Mouse (Mus musculus): ENCODE data around the gene Dscam.

The Dscam gene

GRCm38 (mm10) chr16:96761225-96761624 lies 409.3 kb downstream of the Dscam start:
- no peak for DNase-seq (ENCODE audit: low spot score)

- DNase-seq (ENCODE audit: low spot score) = no peak
These were observed 411.4 kb downstream of the Dscam start for GRCm38 (mm10) chr16:96759081-96759603.

- no peak for DNase-seq (ENCODE audit: low spot score)
These were observed 412.2 kb downstream of the Dscam start for GRCm38 (mm10) chr16:96758381-96758780.

GRCm38 (mm10) chr16:96757588-96758313 lies 412.8 kb downstream of the Dscam start:
- no peak for DNase-seq (ENCODE audit: low spot score)

GRCm38 (mm10) chr16:96756994-96757393 lies 413.6 kb downstream of the Dscam start:
- DNase-seq (ENCODE audit: low spot score) = no peak

- no peak for DNase-seq (ENCODE audit: low spot score)
These were observed 415.5 kb downstream of the Dscam start for GRCm38 (mm10) chr16:96754971-96755504.

GRCm38 (mm10) chr16:96754381-96754780 lies 416.2 kb downstream of the Dscam start:
- DNase-seq (ENCODE audit: low spot score) = no peak

GRCm38 (mm10) chr16:96753781-96754173 lies 416.8 kb downstream of the Dscam start:
- DNase-seq (ENCODE audit: low spot score) = no peak

GRCm38 (mm10) chr16:96753164-96753780 lies 417.3 kb downstream of the Dscam start:
- DNase-seq (ENCODE audit: low spot score) = no peak

- no peak for DNase-seq (ENCODE audit: low spot score)
These were observed 427.9 kb downstream of the Dscam start for GRCm38 (mm10) chr16:96742475-96743255.

- DNase-seq (ENCODE audit: low spot score) = peak; percentile 16
These were observed 429.2 kb downstream of the Dscam start for GRCm38 (mm10) chr16:96741336-96741735.

- DNase-seq (ENCODE audit: low spot score) = no peak
These were observed 430.2 kb downstream of the Dscam start for GRCm38 (mm10) chr16:96740073-96741055.

GRCm38 (mm10) chr16:96736501-96736900 lies 434.1 kb downstream of the Dscam start:
- DNase-seq (ENCODE audit: low spot score) = no peak

- no peak for DNase-seq (ENCODE audit: low spot score)
These were observed 439.7 kb downstream of the Dscam start for GRCm38 (mm10) chr16:96730881-96731280.

GRCm38 (mm10) chr16:96727836-96728774 lies 442.4 kb downstream of the Dscam start:
- no peak for DNase-seq (ENCODE audit: low spot score)

GRCm38 (mm10) chr16:96725071-96725724 lies 445.4 kb downstream of the Dscam start:
- DNase-seq (ENCODE audit: low spot score) = no peak

GRCm38 (mm10) chr16:96724591-96724990 lies 446.0 kb downstream of the Dscam start:
- no peak for DNase-seq (ENCODE audit: low spot score)

GRCm38 (mm10) chr16:96724123-96724522 lies 446.4 kb downstream of the Dscam start:
- no peak for DNase-seq (ENCODE audit: low spot score)

- DNase-seq (ENCODE audit: low spot score) = no peak
These were observed 447.4 kb downstream of the Dscam start for GRCm38 (mm10) chr16:96723066-96723669.
